Mouse (Mus musculus): Measurements from ENCODE around the gene P3h4. TPM values are rescaled to one million over a fixed set of nuclear protein-coding genes. Genes with fewer than 3 reads are reported as not detected.

Gene P3h4
- total RNA-seq, 2 experiments from 2014 or later, result 9.2 to 9.8 TPM

DNA sequence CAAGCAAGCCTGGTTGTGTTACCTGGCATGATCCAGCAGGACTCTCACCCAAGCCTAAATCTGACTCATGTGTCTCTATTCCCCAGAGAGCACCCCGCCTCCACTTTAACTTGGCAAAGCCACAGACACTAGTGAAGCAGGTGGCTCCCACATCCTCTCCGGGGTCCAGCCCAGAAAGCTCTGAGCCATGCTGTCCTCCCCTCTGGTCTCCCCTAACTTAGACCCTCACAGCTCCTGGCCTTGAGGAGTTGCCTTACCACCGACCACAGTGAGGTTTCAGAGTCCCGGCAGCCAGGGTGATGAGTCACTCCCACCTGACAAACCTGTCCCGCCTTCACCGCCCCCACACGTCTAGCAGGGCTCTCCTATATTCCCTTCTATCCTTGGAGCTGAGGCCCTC lies 20.9 kb downstream of the P3h4 start:
- no peak for DNase-seq (ENCODE audit: extremely low spot score in 1 of 2, low spot score in 1 of 2)

DNA sequence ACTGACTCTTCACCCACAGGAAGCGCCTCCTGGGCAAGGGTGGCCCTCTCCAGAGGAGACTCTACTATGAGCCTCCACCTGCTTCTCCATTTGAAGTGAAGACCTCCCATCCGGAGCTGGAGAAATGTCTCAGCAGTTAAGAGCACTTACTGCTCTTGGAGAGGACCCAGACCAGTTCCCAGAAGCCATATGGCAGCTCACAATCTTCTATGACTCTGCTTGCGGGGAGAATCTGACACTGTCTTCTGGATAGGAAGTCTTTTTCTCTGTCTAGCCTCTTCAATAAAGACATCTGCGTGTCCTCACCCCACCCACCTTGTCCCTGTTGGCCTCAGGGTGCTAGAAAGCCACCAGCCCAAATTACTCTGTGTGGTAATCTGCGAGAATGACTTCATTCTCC lies 21.7 kb downstream of the P3h4 start:
- no peak for DNase-seq (ENCODE audit: extremely low spot score in 1 of 2, low spot score in 1 of 2)

DNA sequence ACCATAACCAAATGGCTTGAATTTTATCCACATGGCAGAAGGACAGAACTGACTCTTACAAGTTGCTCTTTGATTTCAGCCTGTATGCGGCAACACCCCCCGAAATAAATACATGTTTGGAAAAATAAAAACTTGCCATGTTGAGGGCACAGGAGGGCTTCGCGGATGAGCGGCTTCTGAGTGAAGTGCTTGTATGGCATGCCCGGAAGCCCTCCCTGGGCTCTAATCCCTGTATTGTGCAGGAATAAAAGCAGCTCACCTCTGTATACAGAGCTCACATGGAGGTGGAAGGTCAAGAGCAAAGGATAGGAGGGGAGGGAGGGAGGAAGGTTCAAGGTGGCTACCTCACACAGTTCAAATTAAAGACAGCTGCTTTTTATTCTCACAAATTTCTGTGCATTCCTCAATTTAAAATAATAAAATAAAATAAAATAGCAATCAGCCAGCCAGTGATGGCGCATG lies 22.7 kb downstream of the P3h4 start:
- no peak for DNase-seq (ENCODE audit: extremely low spot score in 1 of 2, low spot score in 1 of 2)

DNA sequence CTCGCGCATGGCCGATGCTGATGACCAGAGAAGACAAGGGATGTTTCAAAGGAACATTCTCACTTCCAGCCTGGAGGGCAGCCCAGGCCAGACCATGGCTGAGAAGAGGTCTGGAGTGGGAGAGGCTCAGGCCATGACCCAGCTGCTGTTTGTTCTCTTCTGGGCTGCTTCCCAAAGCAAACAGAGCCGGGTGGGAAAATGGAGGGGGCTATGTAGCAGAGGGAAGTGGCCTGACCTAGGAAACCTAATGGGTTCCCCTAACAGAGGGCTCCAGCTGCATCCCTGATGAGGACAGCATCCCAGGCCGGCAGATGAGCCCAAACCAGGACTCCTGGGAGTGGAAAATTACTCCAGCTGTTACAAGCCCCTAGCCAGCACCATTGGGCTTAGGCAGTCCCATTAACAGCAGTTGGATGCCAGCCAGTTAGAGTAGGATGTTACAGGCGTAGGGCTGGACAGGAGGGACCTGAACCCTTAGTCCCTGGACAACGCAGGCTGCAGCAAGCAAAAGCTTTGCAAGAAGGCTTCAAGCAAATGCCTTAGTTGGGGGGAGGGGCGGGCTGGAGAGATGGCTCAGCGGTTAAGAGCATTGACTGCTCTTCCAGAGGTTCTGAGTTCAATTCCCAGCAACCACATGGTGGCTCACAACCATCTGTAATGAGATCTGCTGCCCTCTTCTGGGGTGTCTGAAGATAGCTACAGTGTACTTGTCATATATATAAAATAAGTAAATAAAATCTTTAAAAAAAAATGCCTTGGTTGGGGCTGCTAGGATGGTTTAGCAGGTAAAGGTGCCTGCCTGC lies 23.4 kb downstream of the P3h4 start:
- no peak for DNase-seq (ENCODE audit: extremely low spot score in 1 of 2, low spot score in 1 of 2)

DNA sequence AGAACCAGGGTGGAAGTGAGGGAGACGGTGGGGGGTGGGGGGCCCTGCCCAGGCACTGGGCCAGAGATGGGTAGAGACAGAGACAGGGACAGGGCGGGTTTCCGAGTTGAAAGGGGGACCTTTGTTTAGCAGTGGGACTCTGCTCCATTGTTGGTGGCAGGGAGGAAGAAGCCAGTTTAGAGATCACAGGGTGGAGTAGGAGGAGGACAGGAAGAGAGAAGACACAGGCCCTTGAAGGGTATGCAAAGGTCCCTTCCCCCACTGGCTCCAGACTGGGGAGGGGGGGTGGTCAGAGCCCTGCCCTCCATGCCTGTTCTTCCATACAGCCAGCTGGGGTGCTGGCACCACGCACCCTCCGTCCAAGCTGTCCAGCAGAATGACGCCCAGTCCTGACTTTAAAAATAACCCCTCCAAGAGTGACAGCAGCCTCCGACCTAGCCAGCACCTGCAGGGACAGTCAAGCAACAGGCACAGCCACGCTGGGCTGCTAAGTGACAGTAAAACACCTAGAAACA lies 24.6 kb downstream of the P3h4 start:
- DNase-seq (ENCODE audit: extremely low spot score in 1 of 2, low spot score in 1 of 2), result no peak

DNA sequence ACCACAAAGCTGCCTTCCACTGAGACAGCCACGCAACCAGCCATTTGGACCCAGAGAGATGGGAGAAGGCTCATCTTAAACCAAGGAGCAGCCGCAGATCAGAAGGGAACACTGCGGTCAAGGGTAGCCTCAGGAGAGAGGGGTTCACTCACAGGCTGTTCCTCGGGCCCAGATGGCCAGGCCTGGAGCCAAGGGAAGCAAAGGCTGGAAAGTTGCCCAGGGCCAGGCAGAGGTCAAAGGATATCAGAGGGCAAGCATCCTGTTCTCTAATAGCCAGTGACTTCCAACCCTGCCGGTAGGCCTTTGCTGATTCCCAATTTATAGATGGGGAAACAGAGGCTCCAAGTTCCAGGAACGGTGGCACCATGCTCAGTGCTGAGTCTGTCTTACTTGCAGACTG lies 26.0 kb downstream of the P3h4 start:
- no peak for DNase-seq (ENCODE audit: extremely low spot score in 1 of 2, low spot score in 1 of 2)

DNA sequence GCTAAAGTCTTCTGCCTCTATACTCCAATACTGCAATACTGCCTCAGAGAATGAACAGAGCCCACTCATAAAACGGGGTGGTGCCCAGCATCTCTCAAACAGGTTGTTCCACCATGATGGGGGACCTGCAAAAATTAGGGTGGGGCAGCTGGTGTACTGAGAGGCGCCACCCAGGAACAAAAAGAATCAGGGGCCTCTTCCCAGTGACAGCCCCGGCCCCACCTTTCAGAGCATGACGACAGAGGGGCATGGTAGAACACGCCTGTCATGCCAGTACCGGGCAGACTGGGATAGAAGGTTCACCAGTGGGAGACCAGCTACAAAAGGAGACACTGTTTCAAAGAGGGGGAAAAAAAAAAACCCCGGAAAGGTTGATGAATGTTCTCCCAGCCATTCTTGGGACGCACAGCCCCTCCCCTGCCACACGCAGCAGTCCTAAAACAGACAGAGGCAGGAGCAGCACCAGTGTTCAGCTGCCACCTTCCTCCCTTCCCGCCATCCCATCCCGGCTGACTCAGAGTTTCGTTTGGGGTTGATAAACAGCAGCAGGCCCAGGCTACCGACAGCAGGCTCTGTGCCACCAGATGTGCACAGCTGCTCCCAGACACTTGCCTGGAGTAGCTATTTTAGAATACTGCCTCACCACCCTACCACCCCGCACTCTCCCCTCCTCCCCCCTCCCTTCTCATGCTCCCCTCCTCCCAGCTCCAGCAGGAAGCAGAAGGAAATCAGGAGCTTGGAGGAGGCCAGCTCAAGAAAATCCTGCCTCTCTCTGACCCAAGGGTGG lies 26.9 kb downstream of the P3h4 start:
- no peak for DNase-seq (ENCODE audit: extremely low spot score in 1 of 2, low spot score in 1 of 2)

DNA sequence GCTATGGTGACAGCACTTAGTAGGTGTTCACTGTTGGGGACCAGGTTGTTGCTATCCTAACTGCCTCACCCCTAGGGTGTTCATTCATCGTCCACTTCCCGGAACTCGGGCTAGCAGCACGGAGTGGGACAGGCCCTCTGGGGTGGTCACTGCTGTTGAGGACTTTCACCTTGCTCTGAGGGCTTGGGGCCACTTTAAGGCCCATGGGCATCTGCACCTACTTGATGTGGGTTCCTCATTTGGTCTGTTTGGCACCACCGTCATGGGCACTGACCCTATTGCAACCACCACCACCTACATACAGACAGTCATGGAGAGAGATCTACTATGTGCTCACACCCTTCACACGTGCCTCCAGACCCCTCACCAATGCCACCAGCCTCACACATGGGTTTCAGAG lies 27.5 kb downstream of the P3h4 start:
- DNase-seq (ENCODE audit: extremely low spot score in 1 of 2, low spot score in 1 of 2), result no peak

DNA sequence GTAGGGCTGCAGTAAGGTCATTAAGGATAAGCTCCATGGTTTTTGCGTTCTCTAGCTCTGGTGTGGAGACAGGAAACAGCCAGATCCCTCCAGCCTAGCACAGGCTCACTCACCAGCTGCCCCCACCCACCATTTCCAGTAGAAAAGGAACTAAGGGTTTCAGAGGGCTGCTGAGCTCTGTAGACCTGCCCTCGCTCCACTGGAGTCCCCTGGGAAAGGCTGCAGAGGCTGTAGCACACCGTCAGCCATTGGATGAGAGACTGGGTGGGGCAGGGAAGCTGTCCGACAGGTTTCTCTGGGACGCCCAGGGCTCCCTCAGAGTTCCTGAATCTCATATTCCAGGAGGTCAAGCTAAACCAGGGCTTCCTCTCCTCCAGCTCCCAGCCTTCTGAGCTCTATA lies 28.1 kb downstream of the P3h4 start:
- no peak for DNase-seq (ENCODE audit: extremely low spot score in 1 of 2, low spot score in 1 of 2)

DNA sequence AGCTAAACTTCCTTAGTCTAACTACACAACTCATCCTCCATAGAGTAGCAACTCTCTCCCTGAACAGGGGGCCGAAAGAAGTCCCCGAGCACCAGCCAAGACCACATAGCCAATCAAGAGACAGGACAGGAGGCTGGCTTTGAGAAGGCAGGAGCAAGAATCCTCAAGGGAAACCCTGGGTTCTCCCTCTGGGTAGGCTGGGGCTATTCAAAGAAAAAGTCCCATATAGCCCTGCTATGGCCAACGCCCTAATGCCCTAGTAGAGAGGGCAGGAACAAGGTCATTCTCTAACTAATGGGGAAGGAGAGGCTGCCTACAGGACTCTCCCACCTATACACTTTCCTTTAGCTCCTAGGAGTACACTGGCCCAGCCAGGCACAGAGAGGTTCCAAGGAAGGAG lies 29.6 kb downstream of the P3h4 start:
- no peak for DNase-seq (ENCODE audit: extremely low spot score in 1 of 2, low spot score in 1 of 2)

DNA sequence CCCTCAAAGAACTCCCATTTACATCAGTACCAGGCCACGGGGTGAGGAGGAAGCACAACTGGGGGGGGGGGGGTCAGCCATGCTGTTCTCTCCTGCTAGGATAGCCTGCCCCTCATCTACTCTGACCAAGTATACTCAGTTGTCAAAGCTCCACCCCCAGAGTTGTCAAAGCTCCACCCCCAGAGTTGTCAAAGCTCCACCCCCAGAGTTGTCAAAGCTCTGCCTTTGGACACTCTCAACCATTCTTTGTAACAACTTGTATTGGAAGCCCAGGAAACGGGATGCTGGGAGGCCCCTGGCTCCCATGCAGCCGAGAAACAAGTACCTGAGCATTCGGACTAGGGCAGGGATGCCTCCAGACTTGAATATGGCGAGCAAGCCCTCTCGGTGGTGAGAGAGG lies 32.0 kb downstream of the P3h4 start:
- no peak for DNase-seq (ENCODE audit: extremely low spot score in 1 of 2, low spot score in 1 of 2)

DNA sequence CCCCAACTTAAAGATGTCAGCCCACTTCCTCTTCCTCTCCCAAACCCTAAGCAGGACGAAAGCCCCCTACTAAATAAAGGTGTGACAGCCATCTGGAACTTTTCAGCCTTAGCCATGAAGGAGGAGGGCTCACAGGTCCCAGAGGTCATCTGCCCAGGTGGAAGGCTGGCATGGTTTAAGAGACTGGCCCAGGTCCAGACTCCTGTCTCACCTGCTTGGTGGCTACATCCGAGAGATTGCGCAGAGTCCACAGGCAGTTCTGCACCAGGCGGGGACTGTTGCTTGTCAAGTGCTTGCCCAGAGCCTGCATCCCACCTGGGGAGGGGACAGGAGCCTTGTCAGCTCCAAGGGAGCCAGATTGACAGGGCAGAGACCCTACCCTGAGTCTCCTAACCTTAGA lies 35.3 kb downstream of the P3h4 start:
- no peak for DNase-seq (ENCODE audit: extremely low spot score in 1 of 2, low spot score in 1 of 2)

DNA sequence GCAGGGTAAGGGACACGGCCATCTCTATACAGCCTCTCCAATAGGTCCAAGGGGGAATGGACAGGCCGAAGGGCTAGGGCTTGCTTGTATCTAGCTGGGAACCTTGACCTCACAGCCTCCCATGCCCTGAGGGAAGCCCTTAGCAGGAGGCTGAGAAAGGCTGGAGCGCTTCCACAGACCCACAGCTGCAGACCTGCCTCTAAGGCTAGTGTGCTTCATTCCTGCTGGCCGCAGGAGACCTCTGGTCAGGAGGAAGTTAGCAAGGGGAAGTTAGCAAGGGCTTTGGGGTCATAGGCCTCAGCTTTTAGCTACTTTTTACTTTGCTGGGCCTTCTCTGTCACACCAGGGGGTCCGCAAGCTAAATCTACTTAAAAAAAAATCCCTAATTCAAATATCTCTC lies 36.2 kb downstream of the P3h4 start:
- DNase-seq (ENCODE audit: extremely low spot score in 1 of 2, low spot score in 1 of 2), result no peak

DNA sequence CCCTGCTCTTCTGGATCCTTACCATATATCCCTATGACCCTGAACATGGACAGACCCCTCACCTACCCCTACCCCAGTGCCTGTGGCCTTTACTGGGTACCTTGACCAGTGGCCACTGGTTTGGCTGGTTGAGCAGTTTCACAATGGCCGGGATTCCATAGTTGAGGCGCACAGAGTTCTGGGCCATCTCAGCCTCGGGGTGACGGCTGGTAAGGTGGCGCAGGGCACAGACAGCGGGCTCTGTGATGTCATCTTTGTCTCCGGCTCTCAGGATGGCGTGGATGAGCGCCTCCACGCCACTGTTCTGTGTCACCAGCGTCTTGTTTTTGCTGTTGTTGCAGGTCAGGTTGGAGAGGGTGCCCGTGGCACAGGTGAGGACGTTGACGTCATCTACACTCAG lies 36.6 kb downstream of the P3h4 start:
- DNase-seq (ENCODE audit: extremely low spot score in 1 of 2, low spot score in 1 of 2), result no peak

DNA sequence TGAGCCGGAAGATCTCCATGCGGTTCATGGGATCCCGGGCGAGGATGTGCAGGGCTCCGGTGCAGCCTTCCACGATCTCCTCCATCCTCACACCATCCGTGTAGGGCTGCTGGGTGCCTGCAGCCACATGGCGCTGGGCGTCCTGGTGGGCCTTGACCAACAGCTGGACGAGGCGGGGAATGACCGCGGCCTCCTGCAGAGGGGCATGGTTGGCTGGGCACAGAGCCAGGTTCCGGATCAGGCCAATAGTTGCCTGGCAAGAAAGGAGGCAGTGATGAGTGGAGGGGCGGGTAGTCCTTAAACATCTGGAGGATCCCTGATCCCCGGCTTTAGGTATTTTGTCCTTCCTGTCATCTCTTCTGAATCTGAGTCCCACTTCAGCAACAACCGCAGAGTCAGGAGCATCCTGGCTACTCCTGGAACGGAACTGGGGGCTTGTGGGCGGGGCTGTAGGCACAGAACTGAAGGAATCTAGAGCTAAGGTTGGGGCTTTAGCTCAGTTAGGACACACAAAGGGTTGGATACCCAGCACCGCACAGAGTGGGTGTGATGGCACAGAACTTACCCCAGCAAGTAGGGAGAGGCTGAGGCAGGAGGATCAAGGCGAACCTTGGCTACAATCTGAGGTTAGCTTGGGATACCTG lies 37.8 kb downstream of the P3h4 start:
- DNase-seq (ENCODE audit: extremely low spot score in 1 of 2, low spot score in 1 of 2), result no peak

DNA sequence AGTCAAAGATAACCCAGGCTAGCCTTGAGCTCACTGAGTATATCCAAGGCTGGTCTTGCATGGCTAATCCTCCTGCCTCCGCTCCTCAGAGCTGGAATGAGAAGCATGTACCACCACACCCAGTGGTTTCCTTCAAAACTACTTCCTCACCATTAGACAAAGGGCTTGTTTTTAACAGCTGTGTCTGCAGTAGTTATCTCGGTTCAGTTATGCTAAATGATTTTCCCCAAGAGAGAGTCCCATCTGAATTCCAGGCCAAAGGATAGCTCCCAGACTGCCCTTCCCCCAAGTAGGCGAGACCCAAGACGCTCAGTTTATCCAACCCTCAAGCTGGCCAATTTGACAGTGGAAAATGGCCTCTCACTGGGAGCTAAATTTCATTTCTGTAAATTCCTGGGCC lies 38.6 kb downstream of the P3h4 start:
- DNase-seq (ENCODE audit: extremely low spot score in 1 of 2, low spot score in 1 of 2), result no peak

DNA sequence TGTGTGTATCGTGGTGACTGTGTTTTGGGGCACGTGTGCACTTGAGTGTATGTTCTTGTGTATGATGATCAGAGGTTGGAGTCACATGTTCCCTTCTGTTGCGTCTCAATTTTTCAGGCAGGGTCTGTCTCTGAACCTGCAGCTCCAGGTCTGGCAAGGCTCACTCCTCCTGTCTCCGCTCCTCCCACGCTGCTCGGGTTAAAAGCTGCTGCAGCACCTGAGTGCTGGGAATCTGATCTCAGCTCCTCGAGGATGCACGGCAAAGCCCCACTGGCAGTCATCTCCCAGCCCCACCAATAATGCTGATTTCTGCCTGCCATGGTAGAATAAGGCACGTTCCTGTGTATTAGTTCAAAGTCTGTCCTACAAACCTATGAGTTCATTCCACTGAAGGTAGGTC lies 39.5 kb downstream of the P3h4 start:
- DNase-seq (ENCODE audit: extremely low spot score in 1 of 2, low spot score in 1 of 2), result no peak

DNA sequence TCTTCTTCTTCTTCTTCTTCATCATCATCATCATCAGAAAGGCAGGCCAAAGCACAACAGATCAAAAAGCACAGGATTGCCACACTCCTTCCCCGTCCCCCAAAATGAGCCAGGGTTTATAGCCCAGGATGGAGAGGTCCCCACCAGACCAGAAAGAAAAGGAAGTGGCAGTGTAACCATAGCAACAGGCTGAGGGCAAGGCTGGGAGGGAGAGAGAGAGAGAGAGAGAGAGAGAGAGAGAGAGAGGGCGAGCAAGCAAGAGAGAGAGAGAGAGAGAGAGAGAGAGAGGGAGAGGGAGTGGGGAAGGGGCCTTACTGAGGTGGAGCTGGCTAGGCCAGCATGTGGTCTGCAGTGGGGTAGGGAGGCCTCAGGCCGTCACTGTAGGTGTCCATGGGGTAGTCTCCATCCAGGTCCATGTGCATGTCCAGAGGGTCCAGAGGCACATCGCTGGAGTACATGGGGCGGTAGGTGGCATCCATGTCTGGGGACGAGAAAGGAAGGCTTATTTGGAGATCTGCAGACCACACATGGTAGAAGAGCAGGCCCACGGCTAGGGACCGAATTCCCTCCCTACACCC lies 42.6 kb downstream of the P3h4 start:
- no peak for DNase-seq (ENCODE audit: extremely low spot score in 1 of 2, low spot score in 1 of 2)

DNA sequence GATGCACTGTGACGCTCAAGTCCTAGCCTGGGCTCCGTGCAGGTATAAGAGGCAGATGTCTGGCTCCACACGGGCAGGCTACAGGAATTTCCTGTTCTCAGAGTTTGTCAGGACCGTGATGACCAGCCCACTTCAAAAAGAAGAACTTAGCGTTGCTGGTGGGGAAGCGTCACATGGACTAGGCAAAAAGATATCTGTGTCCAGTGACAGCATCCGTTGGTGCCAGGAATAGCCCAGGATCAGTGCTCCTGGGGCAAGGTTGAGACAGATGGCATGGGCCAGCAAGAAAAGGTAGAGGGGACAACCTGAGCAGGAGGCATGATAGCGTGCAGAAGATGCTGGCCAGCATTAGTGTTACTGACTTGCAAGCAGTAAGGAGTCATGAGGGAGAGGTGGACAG lies 44.8 kb downstream of the P3h4 start:
- DNase-seq (ENCODE audit: extremely low spot score in 1 of 2, low spot score in 1 of 2), result no peak

DNA sequence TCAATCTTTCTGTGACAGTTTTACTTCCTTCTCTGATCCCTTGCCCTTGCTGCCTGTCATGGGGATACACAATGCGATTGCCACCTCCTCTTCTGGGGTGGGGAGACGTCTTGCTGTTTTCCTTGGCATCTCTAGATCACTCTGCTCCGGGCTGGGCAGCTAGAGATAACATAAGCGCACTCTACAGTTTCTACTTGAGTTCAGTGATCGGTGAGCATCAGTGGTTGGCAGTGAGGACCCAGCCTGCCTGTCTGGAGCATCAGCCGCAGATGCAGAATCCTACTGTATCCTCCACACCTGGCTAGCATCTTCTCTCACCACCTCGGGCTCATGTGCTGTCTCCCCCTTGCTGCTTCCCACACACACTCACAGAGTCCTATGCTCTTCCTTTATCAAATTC lies 45.5 kb downstream of the P3h4 start:
- no peak for DNase-seq (ENCODE audit: extremely low spot score in 1 of 2, low spot score in 1 of 2)
